Mouse (Mus musculus): Measurements from ENCODE around the gene Bmp7. TPM values are rescaled to one million over a fixed set of nuclear protein-coding genes. Genes with fewer than 3 reads are reported as not detected.

The Bmp7 gene
- polyA plus RNA-seq, 1 experiment from 2014 or later: 6.8 TPM

DNA sequence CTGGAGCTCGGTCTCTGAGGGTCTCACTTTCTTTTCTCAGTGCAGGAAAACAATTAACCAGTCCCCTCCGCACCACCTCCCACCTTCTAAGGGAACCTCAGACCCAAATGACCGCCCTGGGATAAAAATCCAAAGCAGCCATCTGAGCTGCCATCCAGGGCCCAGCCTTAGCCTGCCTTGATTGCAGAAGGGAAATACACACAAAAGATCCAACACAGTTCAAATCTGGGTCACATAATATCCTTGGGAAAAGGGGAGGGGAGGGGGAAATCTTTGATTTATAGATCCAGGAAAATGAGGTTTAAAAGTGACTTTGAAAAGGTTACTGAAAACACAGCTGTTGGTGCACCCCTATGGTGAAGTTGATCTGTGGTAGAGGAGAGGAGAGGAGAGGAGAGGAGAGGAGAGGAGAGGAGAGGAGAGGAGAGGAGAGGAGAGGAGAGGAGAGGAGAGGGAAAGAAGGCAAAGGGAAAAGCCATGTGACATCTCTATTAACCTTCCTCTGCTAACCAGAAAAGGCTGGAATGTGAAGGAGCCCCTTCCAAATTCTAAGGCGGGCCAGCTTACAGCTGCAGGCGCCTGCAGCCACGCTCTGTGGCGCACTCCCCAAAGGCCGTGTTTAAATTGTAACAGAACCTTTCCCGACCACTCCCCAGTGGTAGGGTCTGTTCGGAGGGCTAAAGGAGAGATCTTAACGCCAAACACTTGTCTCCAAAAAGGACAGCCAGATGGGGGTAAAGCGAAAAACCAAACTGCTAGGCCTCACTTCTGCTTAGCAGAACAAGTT, 4.2 kb downstream of the Bmp7 start:
- H3K4me1 ChIP-seq (replicated peaks; ENCODE audit: control insufficient read depth, insufficient read depth, low read length): peaks cover 44% of the 10 kb centered on the region

DNA sequence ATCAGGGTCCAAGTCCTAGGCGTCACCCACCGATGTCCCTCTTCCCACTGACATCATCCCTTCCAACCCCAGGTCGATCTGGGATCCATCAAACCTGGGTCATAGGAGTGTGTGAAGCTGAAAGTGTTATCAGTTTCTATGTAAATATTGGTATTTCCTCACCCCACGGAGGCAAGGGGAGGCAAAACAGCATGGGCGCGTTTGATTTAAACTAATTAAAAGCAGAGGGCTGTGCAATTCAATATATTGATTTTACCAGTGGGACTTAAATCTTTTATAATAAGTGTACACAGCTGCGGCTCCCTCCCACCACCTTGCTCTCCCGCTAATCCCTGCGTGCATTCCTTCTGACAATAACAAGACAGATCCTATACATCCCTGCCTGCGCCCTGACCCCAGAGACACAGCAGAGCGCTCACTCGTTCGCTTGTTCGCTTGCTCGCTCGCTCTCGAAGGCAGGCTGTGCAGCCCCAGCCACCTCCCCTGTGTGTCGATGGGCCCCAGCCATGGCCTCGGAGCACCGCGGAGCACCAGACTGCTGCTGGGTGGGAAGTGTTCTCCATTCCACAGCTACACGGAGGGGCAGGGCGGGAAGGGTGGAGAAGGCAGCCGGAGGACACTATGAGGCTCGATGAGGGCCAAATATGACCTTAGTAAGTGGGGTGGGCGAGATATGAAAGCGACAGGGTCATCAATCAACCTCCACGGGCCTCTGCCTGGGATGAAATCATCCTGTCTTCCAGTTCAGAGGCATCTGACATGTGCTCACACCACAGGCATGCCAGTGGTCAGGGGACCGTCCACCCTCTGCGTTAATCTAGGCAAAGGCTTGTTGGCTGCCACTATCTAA, 5.0 kb downstream of the Bmp7 start:
- Histone ChIP-seq H3K27ac (ENCODE audit: low read length) (no peak overlapping the region), H3K9ac (ENCODE audit: low read length) (no peak overlapping the region), H3K4me3 (ENCODE audit: low read length) (no peak overlapping the region), H3K36me3 (ENCODE audit: control insufficient read depth, insufficient read depth, low read length) (no peaks in the 10 kb centered on the region), H3K9me3 (ENCODE audit: control insufficient read depth, low read length) (no peaks in the 10 kb centered on the region), H3K4me1 (replicated peaks; ENCODE audit: control insufficient read depth, insufficient read depth, low read length) (peaks cover 40% of the 10 kb centered on the region), H3K4me2 (ENCODE audit: low read depth, low read length) (no peak overlapping the region), H3K27me3 (ENCODE audit: control insufficient read depth, insufficient read depth, low read depth, low read length) (peaks cover 23% of the 10 kb centered on the region)
- 20% methylated on average over 30 of the region's 30 CpGs for WGBS
- ATAC-seq (ENCODE audit: low read depth): no peak

More for the DNA sequence above, 4.2 kb downstream of the Bmp7 start:
- peaks cover 23% of the 10 kb centered on the region for H3K27me3 ChIP-seq (ENCODE audit: control insufficient read depth, insufficient read depth, low read depth, low read length)
- no peak for ATAC-seq (ENCODE audit: low read depth)
- H3K36me3 ChIP-seq (ENCODE audit: control insufficient read depth, insufficient read depth, low read length): no peaks in the 10 kb centered on the region
- H3K4me2 ChIP-seq (ENCODE audit: low read depth, low read length): no peak overlapping the region
- H3K4me3 ChIP-seq (ENCODE audit: low read length): no peak overlapping the region
- H3K27ac ChIP-seq (ENCODE audit: low read length): no peak overlapping the region
- H3K9me3 ChIP-seq (ENCODE audit: control insufficient read depth, low read length): no peaks in the 10 kb centered on the region
- 59% methylated on average over 12 of the region's 12 CpGs for WGBS
- H3K9ac ChIP-seq (ENCODE audit: low read length): no peak overlapping the region

DNA sequence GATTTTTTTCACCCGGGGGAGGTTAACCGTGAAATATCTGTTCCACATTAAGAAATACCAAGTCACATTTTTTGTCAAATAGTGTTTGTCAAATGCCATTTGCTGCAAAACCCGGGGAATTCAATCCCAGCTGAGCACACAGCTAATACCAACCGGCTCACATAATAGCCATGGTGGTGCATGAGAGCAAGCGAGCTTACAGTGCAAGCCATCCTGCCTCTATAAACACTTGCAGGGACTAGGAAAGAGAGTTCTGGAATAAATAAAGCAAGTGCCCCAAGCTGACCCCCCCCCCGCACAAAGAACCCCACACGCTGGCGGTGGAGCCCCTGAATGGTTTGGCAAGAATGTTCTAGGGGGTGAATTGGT, 5.7 kb downstream of the Bmp7 start:
- Histone ChIP-seq H3K27me3 (ENCODE audit: control insufficient read depth, insufficient read depth, low read depth, low read length) (peaks cover 18% of the 10 kb centered on the region), H3K4me2 (ENCODE audit: low read depth, low read length) (peak overlapping the region; percentile 53), H3K9me3 (ENCODE audit: control insufficient read depth, low read length) (no peaks in the 10 kb centered on the region), H3K27ac (ENCODE audit: low read length) (peak overlapping the region; percentile 45), H3K36me3 (ENCODE audit: control insufficient read depth, insufficient read depth, low read length) (no peaks in the 10 kb centered on the region), H3K4me3 (ENCODE audit: low read length) (peak overlapping the region; percentile 16), H3K4me1 (replicated peaks; ENCODE audit: control insufficient read depth, insufficient read depth, low read length) (peaks cover 34% of the 10 kb centered on the region), H3K9ac (ENCODE audit: low read length) (no peak overlapping the region; the same call in 1 of the 2 replicates)
- ATAC-seq (ENCODE audit: low read depth): no peak
- WGBS: 10% methylated on average over 8 of the region's 8 CpGs

DNA sequence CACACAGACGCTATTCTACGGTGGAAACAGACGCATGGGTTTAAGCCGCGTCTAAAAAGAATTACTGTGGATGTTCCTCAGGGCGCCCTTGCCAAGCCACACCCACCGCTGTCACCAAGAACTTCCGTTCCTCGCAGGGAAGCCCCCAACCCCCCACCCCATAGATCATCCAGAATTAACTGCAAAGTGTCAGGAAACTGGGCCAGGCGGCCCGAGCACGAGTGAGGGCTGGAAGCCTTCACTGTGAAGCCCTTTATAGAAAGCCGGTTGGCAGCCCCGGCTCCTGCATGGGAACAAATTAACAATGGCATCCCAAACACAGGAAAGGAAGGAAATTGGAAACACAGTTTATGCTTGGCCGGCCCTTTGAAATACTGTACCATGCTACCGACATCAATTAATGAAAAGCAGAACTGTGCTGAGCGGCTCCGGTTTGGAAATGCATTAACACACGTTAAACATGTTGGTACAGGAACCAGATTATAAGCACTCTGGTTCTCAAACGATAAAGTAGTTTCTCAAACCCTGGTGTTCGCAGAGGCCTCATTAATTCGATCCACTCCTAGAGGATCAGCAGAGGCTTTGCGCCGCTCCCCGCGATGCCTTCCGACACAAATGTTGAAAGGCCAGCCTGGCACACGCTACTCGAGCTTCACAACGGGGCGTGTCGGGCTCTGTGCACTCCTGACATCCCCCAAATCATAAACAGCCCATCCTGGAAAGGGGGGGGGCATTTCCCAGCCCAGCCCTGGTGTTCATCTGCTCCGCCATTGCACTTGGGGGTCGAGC, 6.3 kb downstream of the Bmp7 start:
- WGBS: 10% methylated on average over 34 of the region's 34 CpGs
- Histone ChIP-seq H3K4me3 (ENCODE audit: low read length) (peak overlapping the region; percentile 16), H3K4me2 (ENCODE audit: low read depth, low read length) (peak overlapping the region; percentile 53), H3K27me3 (ENCODE audit: control insufficient read depth, insufficient read depth, low read depth, low read length) (peaks cover 13% of the 10 kb centered on the region), H3K36me3 (ENCODE audit: control insufficient read depth, insufficient read depth, low read length) (no peaks in the 10 kb centered on the region), H3K4me1 (replicated peaks; ENCODE audit: control insufficient read depth, insufficient read depth, low read length) (peaks cover 30% of the 10 kb centered on the region), H3K9me3 (ENCODE audit: control insufficient read depth, low read length) (no peaks in the 10 kb centered on the region), H3K9ac (ENCODE audit: low read length) (peak overlapping the region; percentile 43), H3K27ac (ENCODE audit: low read length) (peak overlapping the region; percentile 45)
- peak; percentile 76 for ATAC-seq (ENCODE audit: low read depth)

DNA sequence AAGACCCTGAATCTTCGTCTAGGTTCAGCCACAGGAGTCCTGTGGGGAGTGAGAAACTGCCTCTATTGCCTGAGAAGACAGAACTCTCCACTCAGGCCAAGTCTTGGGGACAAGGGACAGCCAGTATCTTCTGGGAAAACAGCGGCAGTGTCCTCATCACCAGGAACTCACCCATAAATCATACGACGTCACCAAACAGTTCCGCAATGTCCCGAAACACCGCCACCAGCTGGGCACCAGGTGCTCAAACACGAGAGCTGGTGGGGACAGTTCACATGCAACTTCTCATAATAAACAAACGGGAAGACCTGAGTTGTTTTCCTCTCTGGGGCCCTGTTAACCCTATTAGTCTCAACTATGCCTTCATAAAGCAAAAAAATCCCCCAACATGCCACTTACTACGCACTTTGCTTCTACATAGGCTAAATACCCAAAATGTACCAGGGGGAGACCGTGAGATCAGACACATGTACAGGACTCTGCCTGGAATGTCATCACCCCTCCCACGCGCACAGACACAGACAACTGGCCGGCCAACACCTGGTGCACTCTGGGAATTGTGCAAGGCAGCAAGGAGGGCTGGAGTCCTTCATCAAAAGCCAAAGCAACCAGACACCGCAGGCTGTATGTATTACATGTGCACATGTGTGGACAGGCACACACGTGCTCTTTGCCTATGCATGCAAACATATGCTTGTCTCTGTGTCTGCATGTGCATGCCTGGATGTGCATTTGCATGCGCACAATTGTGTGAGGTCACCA, 8.8 kb downstream of the Bmp7 start:
- no peak overlapping the region for H3K4me2 ChIP-seq (ENCODE audit: low read depth, low read length)
- no peak for ATAC-seq (ENCODE audit: low read depth)
- no peaks in the 10 kb centered on the region for H3K36me3 ChIP-seq (ENCODE audit: control insufficient read depth, insufficient read depth, low read length)
- H3K9me3 ChIP-seq (ENCODE audit: control insufficient read depth, low read length): no peaks in the 10 kb centered on the region
- H3K4me1 ChIP-seq (replicated peaks; ENCODE audit: control insufficient read depth, insufficient read depth, low read length): peaks cover 24% of the 10 kb centered on the region
- 70% methylated on average over 17 of the region's 17 CpGs for WGBS
- no peak overlapping the region for H3K9ac ChIP-seq (ENCODE audit: low read length)
- H3K27ac ChIP-seq (ENCODE audit: low read length): no peak overlapping the region
- H3K4me3 ChIP-seq (ENCODE audit: low read length): no peak overlapping the region
- H3K27me3 ChIP-seq (ENCODE audit: control insufficient read depth, insufficient read depth, low read depth, low read length): no peaks in the 10 kb centered on the region; the same call in 1 of the 2 replicates

DNA sequence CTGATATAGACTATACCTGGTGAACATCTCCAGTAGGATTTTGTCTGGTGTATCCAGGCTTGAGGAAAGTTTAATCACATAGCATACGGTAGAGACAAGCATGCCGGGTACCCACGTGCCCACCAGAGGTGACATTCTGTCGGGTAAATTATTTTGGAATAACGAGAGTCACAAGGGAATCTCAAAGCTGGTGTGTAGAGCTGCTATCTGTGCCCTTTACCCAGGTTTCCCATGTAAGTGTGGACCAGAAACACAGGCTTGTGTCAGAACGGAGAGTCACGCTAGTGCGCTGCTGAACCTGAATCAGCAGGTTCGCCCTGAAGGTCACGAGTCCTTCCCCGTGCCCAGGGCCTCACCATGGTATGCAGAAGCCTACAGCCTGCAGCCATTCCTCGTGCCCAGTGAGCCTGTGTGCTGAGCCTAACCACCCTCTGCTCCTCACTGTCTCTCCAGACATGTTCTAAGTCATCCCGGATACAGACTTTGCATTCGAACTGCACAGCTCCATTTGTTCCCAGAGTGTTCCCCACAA, 10.2 kb downstream of the Bmp7 start:
- H3K36me3 ChIP-seq (ENCODE audit: control insufficient read depth, insufficient read depth, low read length): no peaks in the 10 kb centered on the region
- no peak overlapping the region for H3K27ac ChIP-seq (ENCODE audit: low read length)
- H3K4me1 ChIP-seq (replicated peaks; ENCODE audit: control insufficient read depth, insufficient read depth, low read length): peaks cover 14% of the 10 kb centered on the region
- no peak for ATAC-seq (ENCODE audit: low read depth)
- H3K4me2 ChIP-seq (ENCODE audit: low read depth, low read length): no peak overlapping the region
- 80% methylated on average over 14 of the region's 14 CpGs for WGBS
- H3K27me3 ChIP-seq (ENCODE audit: control insufficient read depth, insufficient read depth, low read depth, low read length): no peaks in the 10 kb centered on the region
- no peak overlapping the region for H3K4me3 ChIP-seq (ENCODE audit: low read length)
- H3K9ac ChIP-seq (ENCODE audit: low read length): no peak overlapping the region
- H3K9me3 ChIP-seq (ENCODE audit: control insufficient read depth, low read length): no peaks in the 10 kb centered on the region

DNA sequence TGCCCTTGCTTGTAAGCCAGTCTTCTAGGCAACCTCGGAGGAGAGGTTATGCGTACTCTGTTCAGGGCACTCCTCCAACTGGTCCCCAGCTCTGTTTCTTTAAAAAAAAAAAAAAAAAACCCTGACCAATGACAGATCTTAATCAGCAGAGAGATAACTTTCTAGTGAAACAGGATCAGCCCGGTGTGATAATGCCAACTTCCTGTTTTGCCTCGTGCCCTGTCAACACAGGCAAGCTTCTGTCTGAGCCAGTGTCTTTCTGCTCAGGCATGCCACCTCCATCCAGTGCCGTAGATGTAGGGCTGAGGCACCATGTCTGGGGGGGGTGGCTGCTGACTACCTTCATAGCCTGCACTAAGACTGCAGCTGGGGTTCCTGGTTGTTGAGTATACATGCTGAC, 12.5 kb downstream of the Bmp7 start:
- no peaks in the 10 kb centered on the region; the same call in 1 of the 2 replicates for H3K4me1 ChIP-seq (replicated peaks; ENCODE audit: control insufficient read depth, insufficient read depth, low read length)
- H3K36me3 ChIP-seq (ENCODE audit: control insufficient read depth, insufficient read depth, low read length): no peaks in the 10 kb centered on the region
- 42% methylated on average over 5 of the region's 5 CpGs for WGBS
- no peak overlapping the region for H3K4me3 ChIP-seq (ENCODE audit: low read length)
- no peaks in the 10 kb centered on the region for H3K27me3 ChIP-seq (ENCODE audit: control insufficient read depth, insufficient read depth, low read depth, low read length)
- H3K9me3 ChIP-seq (ENCODE audit: control insufficient read depth, low read length): no peaks in the 10 kb centered on the region
- H3K4me2 ChIP-seq (ENCODE audit: low read depth, low read length): no peak overlapping the region
- H3K9ac ChIP-seq (ENCODE audit: low read length): no peak overlapping the region
- ATAC-seq (ENCODE audit: low read depth): no peak
- no peak overlapping the region for H3K27ac ChIP-seq (ENCODE audit: low read length)

DNA sequence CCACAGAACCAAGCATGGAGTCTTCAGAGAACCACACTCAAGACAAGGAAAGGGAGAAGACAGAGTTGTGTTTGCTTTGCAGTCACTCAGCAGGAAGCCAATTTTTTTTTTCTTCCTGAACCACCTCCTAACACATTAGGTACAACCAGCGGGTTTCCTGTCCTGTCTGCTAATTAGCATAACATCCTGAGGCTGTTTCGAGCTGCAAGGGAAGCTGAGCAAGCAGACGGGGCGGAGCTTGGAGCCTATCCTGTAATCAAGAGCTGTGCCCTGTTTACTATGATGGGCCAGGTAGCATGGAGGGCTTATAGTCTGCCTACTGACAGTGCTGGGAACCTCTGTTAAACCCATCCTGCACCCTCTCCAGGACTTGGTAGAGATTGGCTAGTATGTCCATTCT, 13.8 kb downstream of the Bmp7 start:
- 80% methylated on average over 4 of the region's 4 CpGs for WGBS
- Histone ChIP-seq H3K9me3 (ENCODE audit: control insufficient read depth, low read length) (no peaks in the 10 kb centered on the region), H3K4me1 (replicated peaks; ENCODE audit: control insufficient read depth, insufficient read depth, low read length) (no peaks in the 10 kb centered on the region; the same call in 1 of the 2 replicates), H3K4me3 (ENCODE audit: low read length) (no peak overlapping the region), H3K36me3 (ENCODE audit: control insufficient read depth, insufficient read depth, low read length) (no peaks in the 10 kb centered on the region), H3K9ac (ENCODE audit: low read length) (no peak overlapping the region), H3K27ac (ENCODE audit: low read length) (no peak overlapping the region), H3K4me2 (ENCODE audit: low read depth, low read length) (no peak overlapping the region), H3K27me3 (ENCODE audit: control insufficient read depth, insufficient read depth, low read depth, low read length) (no peaks in the 10 kb centered on the region)
- no peak for ATAC-seq (ENCODE audit: low read depth)

Measured in lung, embryonic 16.5 days (tissue).